Mouse (Mus musculus) kidney, adult 18-20 months (tissue): Measurements from ENCODE around the gene Golm1.

ENCODE experiments used
- DNase-seq: peaks from one replicate; pipeline ENCODE4 v3.0.0; 2021

Gene Golm1

GRCm38 (mm10) chr13:59674761-59675150, 855 bp downstream of the Golm1 start:
- DNase-seq: no peak

GRCm38 (mm10) chr13:59674215-59674614, 1.4 kb downstream of the Golm1 start:
- no peak for DNase-seq

GRCm38 (mm10) chr13:59673597-59673996, 2.0 kb downstream of the Golm1 start:
- DNase-seq: no peak

GRCm38 (mm10) chr13:59672248-59672647, 3.4 kb downstream of the Golm1 start:
- DNase-seq: no peak

GRCm38 (mm10) chr13:59671521-59671920, 4.1 kb downstream of the Golm1 start:
- no peak for DNase-seq

GRCm38 (mm10) chr13:59669946-59670345, 5.7 kb downstream of the Golm1 start:
- no peak for DNase-seq

GRCm38 (mm10) chr13:59668501-59669093, 7.0 kb downstream of the Golm1 start:
- DNase-seq: peak; percentile 41

GRCm38 (mm10) chr13:59667763-59668162, 7.8 kb downstream of the Golm1 start:
- DNase-seq: no peak

- peak; percentile 35 for DNase-seq
Observed at GRCm38 (mm10) chr13:59663939-59664712, 11.5 kb downstream of the Golm1 start.

GRCm38 (mm10) chr13:59661966-59662365, 13.6 kb downstream of the Golm1 start:
- DNase-seq: no peak

- DNase-seq: no peak
Observed at GRCm38 (mm10) chr13:59661387-59661786, 14.2 kb downstream of the Golm1 start.

GRCm38 (mm10) chr13:59660371-59660770, 15.2 kb downstream of the Golm1 start:
- DNase-seq: no peak

GRCm38 (mm10) chr13:59657781-59658180, 17.8 kb downstream of the Golm1 start:
- DNase-seq: no peak

- DNase-seq: no peak
Observed at GRCm38 (mm10) chr13:59656975-59657388, 18.6 kb downstream of the Golm1 start.

- no peak for DNase-seq
Observed at GRCm38 (mm10) chr13:59656316-59656832, 19.2 kb downstream of the Golm1 start.

- DNase-seq: no peak
Observed at GRCm38 (mm10) chr13:59655718-59656315, 19.8 kb downstream of the Golm1 start.

GRCm38 (mm10) chr13:59654465-59654864, 21.1 kb downstream of the Golm1 start:
- no peak for DNase-seq

GRCm38 (mm10) chr13:59653136-59653535, 22.5 kb downstream of the Golm1 start:
- no peak for DNase-seq

GRCm38 (mm10) chr13:59652651-59653050, 23.0 kb downstream of the Golm1 start:
- no peak for DNase-seq

- no peak for DNase-seq
Observed at GRCm38 (mm10) chr13:59649781-59650180, 25.8 kb downstream of the Golm1 start.

GRCm38 (mm10) chr13:59648598-59648997, 27.0 kb downstream of the Golm1 start:
- no peak for DNase-seq

GRCm38 (mm10) chr13:59647484-59647883, 28.1 kb downstream of the Golm1 start:
- no peak for DNase-seq

- peak; percentile 28 for DNase-seq
Observed at GRCm38 (mm10) chr13:59646674-59647244, 28.9 kb downstream of the Golm1 start.

GRCm38 (mm10) chr13:59645491-59645890, 30.1 kb downstream of the Golm1 start:
- no peak for DNase-seq
